Mouse (Mus musculus) kidney, embryonic 15.5 days (tissue): ENCODE data around the gene Zcchc8. TPM values are rescaled to one million over a fixed set of nuclear protein-coding genes. Genes with fewer than 3 reads are reported as not detected.
A peak's percentile ranks its signal among the peaks of the same experiment; 100 is the strongest.

Source experiments
- ATAC-seq: fragments of 200-750 bp; cut with Nextera tagmentation; replicated peaks from 2 replicates; pipeline ENCODE4 v1.8.0; 2017; ENCODE audit warnings: moderate TSS enrichment; ENCODE audit not compliant: low FRiP score
- H3K27ac ChIP-seq: fragments of 300-500 bp; sonication (generic); 2 replicates; pipeline ENCODE4 v1.5.1; 2015; ENCODE audit warnings: mild to moderate bottlenecking, inconsistent platforms
- H3K27me3 ChIP-seq: fragments of 300-500 bp; sonication (generic); 2 replicates; pipeline ENCODE4 v1.6.1; 2015; ENCODE audit warnings: inconsistent platforms
- H3K36me3 ChIP-seq: fragments of 300-500 bp; sonication (generic); 2 replicates; pipeline ENCODE4 v1.6.1; 2015; ENCODE audit warnings: inconsistent platforms
- H3K4me1 ChIP-seq: fragments of 300-500 bp; sonication (generic); 2 replicates; pipeline ENCODE4 v1.6.1; 2015; ENCODE audit warnings: inconsistent platforms
- H3K4me2 ChIP-seq: fragments of 300-500 bp; sonication (generic); 2 replicates; pipeline ENCODE4 v1.6.1; 2015; ENCODE audit warnings: moderate library complexity, mild to moderate bottlenecking, inconsistent platforms
- H3K4me3 ChIP-seq: fragments of 300-500 bp; sonication (generic); replicated peaks from 2 replicates; pipeline ENCODE4 v1.5.1; 2015; ENCODE audit warnings: mild to moderate bottlenecking, inconsistent platforms
- H3K9ac ChIP-seq: fragments of 300-500 bp; sonication (generic); 2 replicates; pipeline ENCODE4 v1.6.1; 2015; ENCODE audit warnings: mild to moderate bottlenecking, inconsistent platforms
- H3K9me3 ChIP-seq: fragments of 300-500 bp; sonication (generic); replicated peaks from 2 replicates; pipeline ENCODE4 v1.6.1; 2016; ENCODE audit warnings: inconsistent platforms
- WGBS: fragments of 180-500 bp; shearing (Covaris S2); methylation state at CpG from one replicate; pipeline ENCODE4 v1.1.7; 2015; ENCODE audit warnings: mixed read lengths; 5-methylcytosine and 5-hydroxymethylcytosine counted together
- polyA plus RNA-seq: library from polyadenylated mRNA; unstranded; fragments of >200 nt; fragmentation: Nextera tagmentation; extraction: Ambion mirVana; gene quantifications from 2 replicates; pipeline ENCODE4 v1.2.1, GENCODE M21; 2015

The Zcchc8 gene
- polyA plus RNA-seq, 1 experiment from 2014 or later, result 83.5 TPM

GRCm38 (mm10) chr5:123679546-123680263 is 41.2 kb downstream of the Zcchc8 start:
- H3K4me2 ChIP-seq, result no peak overlapping the region

DNA sequence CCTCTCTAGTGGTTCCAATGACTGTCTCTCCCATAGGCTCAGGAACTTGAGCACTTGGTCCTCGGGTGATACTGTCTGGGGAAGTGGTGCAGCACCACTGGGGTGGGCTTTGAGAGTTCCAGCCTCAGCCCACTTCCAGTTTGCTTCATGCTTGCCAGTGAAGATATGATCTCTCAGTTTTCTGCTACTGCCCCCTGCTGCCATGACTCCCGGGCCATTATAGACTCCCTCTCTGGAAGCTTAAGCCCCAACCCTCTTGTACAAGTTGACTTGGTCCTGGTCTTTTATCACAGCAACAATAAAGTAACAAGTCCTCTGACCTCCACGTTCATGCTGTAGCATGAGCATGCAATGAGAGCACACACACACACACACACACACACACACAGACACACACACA is 41.8 kb downstream of the Zcchc8 start:
- 74% methylated on average over 3 of the region's 3 CpGs for WGBS
- no peak overlapping the region for H3K27ac ChIP-seq
- ATAC-seq, result no peak
- no peaks in the 10 kb centered on the region for H3K27me3 ChIP-seq
- H3K4me2 ChIP-seq, result no peak overlapping the region
- H3K4me3 ChIP-seq, result no peak overlapping the region
- H3K9me3 ChIP-seq, result no peaks in the 10 kb centered on the region
- no peak overlapping the region for H3K9ac ChIP-seq
- H3K4me1 ChIP-seq, result peaks cover 38% of the 10 kb centered on the region
- no peaks in the 10 kb centered on the region for H3K36me3 ChIP-seq

More at GRCm38 (mm10) chr5:123679546-123680263, 41.2 kb downstream of the Zcchc8 start:
- Histone ChIP-seq H3K27ac (peak overlapping the region; percentile 56; the same call in 1 of the 2 replicates), H3K27me3 (no peaks in the 10 kb centered on the region), H3K4me1 (peaks cover 39% of the 10 kb centered on the region), H3K36me3 (no peaks in the 10 kb centered on the region), H3K4me3 (no peak overlapping the region), H3K9ac (no peak overlapping the region), H3K9me3 (no peaks in the 10 kb centered on the region)
- WGBS, result 34% methylated on average over 5 of the region's 5 CpGs
- ATAC-seq, result no peak

GRCm38 (mm10) chr5:123675717-123676116 is 45.2 kb downstream of the Zcchc8 start:
- Histone ChIP-seq H3K36me3 (no peaks in the 10 kb centered on the region), H3K4me1 (peaks cover 34% of the 10 kb centered on the region), H3K27me3 (no peaks in the 10 kb centered on the region), H3K27ac (no peak overlapping the region), H3K9me3 (no peaks in the 10 kb centered on the region), H3K9ac (no peak overlapping the region), H3K4me3 (no peak overlapping the region), H3K4me2 (no peak overlapping the region)
- WGBS, result 81% methylated on average over 9 of the region's 9 CpGs
- no peak for ATAC-seq

DNA sequence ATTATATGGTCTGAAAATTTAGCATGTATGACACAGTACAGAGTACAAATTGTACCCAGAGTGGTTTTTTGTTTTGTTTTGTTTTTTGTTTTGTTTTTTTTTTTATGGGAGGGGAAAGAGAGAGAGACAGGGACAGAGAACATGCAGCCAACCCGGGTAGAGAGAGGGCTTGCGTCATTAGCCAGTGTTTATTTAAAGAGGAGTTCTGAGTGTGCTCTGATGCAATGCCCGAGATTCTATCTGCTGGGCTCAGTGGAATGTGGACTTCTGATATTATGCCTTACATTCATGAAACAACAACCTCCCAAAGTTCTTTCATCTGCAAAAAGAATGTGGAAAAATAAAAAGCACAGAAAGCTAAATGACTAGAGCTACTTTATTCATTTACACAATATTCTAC is 45.7 kb downstream of the Zcchc8 start:
- no peak overlapping the region for H3K4me3 ChIP-seq
- H3K36me3 ChIP-seq, result no peaks in the 10 kb centered on the region
- H3K27me3 ChIP-seq, result no peaks in the 10 kb centered on the region
- no peak for ATAC-seq
- H3K9me3 ChIP-seq, result no peaks in the 10 kb centered on the region
- H3K27ac ChIP-seq, result no peak overlapping the region
- WGBS, result 11% methylated on average over 3 of the region's 3 CpGs
- H3K4me2 ChIP-seq, result no peak overlapping the region
- peaks cover 36% of the 10 kb centered on the region for H3K4me1 ChIP-seq
- no peak overlapping the region for H3K9ac ChIP-seq

- 75% methylated on average over 3 of the region's 3 CpGs for WGBS
- H3K27me3 ChIP-seq, result no peaks in the 10 kb centered on the region
- no peak for ATAC-seq
- H3K4me3 ChIP-seq, result no peak overlapping the region
- H3K9me3 ChIP-seq, result no peaks in the 10 kb centered on the region
- H3K36me3 ChIP-seq, result no peaks in the 10 kb centered on the region
- H3K27ac ChIP-seq, result peak overlapping the region; percentile 60; the same call in 1 of the 2 replicates
- H3K9ac ChIP-seq, result no peak overlapping the region
- no peak overlapping the region for H3K4me2 ChIP-seq
- H3K4me1 ChIP-seq, result peaks cover 29% of the 10 kb centered on the region
Observed at GRCm38 (mm10) chr5:123671473-123671820, 49.5 kb downstream of the Zcchc8 start.

- ATAC-seq, result peak; percentile 74
- Histone ChIP-seq H3K9ac (peak overlapping the region; percentile 12; the same call in 1 of the 2 replicates), H3K36me3 (no peaks in the 10 kb centered on the region), H3K27me3 (no peaks in the 10 kb centered on the region), H3K9me3 (no peaks in the 10 kb centered on the region), H3K4me2 (peak overlapping the region; percentile 41), H3K4me1 (peaks cover 29% of the 10 kb centered on the region), H3K27ac (peak overlapping the region; percentile 60), H3K4me3 (0 out of 2 replicates have a peak overlapping the region, but pooled peaks have one; percentile 13)
- 28% methylated on average over 14 of the region's 14 CpGs for WGBS
Observed at GRCm38 (mm10) chr5:123670800-123671472, 50.0 kb downstream of the Zcchc8 start.

DNA sequence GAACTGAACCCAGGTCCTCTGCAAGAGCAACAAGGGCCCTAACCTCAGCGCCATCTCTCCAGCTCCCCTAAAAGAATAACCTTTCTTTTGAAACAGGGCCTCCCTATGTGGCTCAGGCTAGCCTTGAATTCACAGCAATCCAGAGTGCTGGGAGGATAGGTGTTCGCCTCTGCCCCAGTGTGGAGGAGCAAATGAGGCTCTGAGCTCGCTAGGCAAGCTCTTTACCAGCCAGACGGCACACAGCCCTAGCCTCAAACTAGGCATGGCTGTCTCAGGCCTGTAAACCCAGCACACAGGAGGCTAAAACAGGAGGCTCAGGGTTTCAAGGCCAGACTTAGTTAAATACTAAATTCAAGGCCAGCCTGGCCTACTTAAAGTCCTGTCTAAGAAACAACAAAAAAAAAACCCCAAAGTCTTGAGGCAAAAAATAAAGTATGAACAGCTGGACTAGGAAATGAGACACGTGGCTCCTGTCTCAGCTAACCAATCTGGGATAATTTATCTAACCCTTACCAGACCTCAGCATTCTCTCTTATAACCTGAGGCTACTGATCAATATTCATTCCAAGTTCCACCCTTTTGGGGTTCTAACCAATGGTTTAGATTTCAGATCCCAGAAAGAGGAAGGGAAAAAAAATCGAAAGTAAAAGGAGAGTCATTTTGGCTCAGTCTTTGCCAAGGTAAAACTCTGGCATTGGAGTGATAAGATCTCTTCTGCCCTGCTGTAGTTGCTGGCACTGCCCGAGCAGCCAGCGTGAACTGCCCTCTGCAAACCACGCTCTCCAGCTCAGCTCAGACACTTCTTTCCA is 50.7 kb downstream of the Zcchc8 start:
- Histone ChIP-seq H3K4me1 (peaks cover 27% of the 10 kb centered on the region), H3K27ac (peak overlapping the region; percentile 60), H3K27me3 (no peaks in the 10 kb centered on the region), H3K4me2 (peak overlapping the region; percentile 41), H3K9ac (peak overlapping the region; percentile 12; the same call in 1 of the 2 replicates), H3K36me3 (no peaks in the 10 kb centered on the region), H3K4me3 (no peak overlapping the region), H3K9me3 (no peaks in the 10 kb centered on the region)
- no peak for ATAC-seq
- WGBS, result 62% methylated on average over 9 of the region's 9 CpGs

DNA sequence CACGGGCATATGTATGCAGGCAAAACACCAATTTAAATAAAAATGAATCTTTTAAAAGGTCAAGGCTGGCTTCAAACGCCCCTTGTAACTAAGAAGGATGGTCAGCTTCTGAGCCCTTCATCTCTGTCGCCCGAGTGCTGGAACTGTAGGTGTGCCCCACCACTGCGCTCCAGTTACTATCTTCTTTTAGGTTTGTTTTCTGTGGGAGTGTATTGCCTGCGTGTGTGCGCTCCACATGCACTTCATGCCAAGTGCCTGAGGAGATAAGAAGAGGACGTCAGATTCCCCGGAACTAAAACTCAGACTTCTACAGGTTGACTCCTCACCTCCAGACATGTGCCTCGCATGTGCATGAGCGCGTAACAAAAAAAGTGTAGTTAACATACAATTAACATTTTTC is 53.0 kb downstream of the Zcchc8 start:
- WGBS, result 90% methylated on average over 12 of the region's 12 CpGs
- peaks cover 24% of the 10 kb centered on the region for H3K4me1 ChIP-seq
- H3K9me3 ChIP-seq, result no peaks in the 10 kb centered on the region
- no peak for ATAC-seq
- no peaks in the 10 kb centered on the region for H3K27me3 ChIP-seq
- no peaks in the 10 kb centered on the region for H3K36me3 ChIP-seq
- no peak overlapping the region for H3K4me2 ChIP-seq
- H3K4me3 ChIP-seq, result no peak overlapping the region
- H3K9ac ChIP-seq, result no peak overlapping the region
- no peak overlapping the region for H3K27ac ChIP-seq

GRCm38 (mm10) chr5:123665956-123666355 is 54.9 kb downstream of the Zcchc8 start:
- H3K4me3 ChIP-seq, result no peak overlapping the region
- H3K4me2 ChIP-seq, result no peak overlapping the region
- no peak for ATAC-seq
- no peak overlapping the region for H3K9ac ChIP-seq
- no peak overlapping the region for H3K27ac ChIP-seq
- H3K9me3 ChIP-seq, result no peaks in the 10 kb centered on the region
- H3K36me3 ChIP-seq, result no peaks in the 10 kb centered on the region
- WGBS, result 69% methylated on average over 7 of the region's 7 CpGs
- H3K4me1 ChIP-seq, result peaks cover 29% of the 10 kb centered on the region
- no peaks in the 10 kb centered on the region for H3K27me3 ChIP-seq

GRCm38 (mm10) chr5:123664329-123664728 is 56.6 kb downstream of the Zcchc8 start:
- peaks cover 18% of the 10 kb centered on the region for H3K4me1 ChIP-seq
- WGBS, result 67% methylated on average over 7 of the region's 7 CpGs
- H3K4me3 ChIP-seq, result no peak overlapping the region
- H3K9ac ChIP-seq, result no peak overlapping the region
- H3K27ac ChIP-seq, result no peak overlapping the region
- no peaks in the 10 kb centered on the region for H3K36me3 ChIP-seq
- ATAC-seq, result no peak
- H3K4me2 ChIP-seq, result no peak overlapping the region
- no peaks in the 10 kb centered on the region for H3K27me3 ChIP-seq
- H3K9me3 ChIP-seq, result no peaks in the 10 kb centered on the region

DNA sequence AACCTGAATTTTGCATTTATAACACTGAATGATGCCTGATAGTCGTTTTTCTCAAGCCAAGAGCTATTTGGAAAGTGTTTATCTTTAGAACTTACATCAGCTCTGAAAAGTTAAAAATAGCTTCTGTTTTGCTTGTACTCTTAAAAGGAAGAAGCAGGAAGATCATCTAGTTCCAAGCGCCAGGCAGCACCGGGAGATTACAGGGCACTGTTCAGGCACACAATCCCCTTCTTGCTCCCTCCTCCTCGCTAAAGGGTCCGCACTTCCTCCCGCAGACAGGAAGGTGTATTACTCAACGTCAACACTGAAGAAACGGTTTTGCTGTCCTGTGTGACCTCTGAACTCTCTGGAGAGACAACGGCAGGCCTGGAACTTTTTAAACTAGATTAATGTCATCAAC is 58.8 kb downstream of the Zcchc8 start:
- H3K4me3 ChIP-seq, result no peak overlapping the region

GRCm38 (mm10) chr5:123661602-123662001 is 59.3 kb downstream of the Zcchc8 start:
- H3K4me3 ChIP-seq, result no peak overlapping the region
- no peaks in the 10 kb centered on the region for H3K36me3 ChIP-seq
- no peak overlapping the region for H3K9ac ChIP-seq
- no peak for ATAC-seq
- peaks cover 22% of the 10 kb centered on the region for H3K4me1 ChIP-seq
- no peak overlapping the region for H3K4me2 ChIP-seq
- H3K27ac ChIP-seq, result peak overlapping the region; percentile 61
- no peaks in the 10 kb centered on the region for H3K9me3 ChIP-seq
- WGBS, result 73% methylated on average over 3 of the region's 3 CpGs
- H3K27me3 ChIP-seq, result no peaks in the 10 kb centered on the region

More for the DNA sequence above, 58.8 kb downstream of the Zcchc8 start:
- Histone ChIP-seq H3K36me3 (no peaks in the 10 kb centered on the region), H3K4me2 (no peak overlapping the region), H3K4me1 (peaks cover 22% of the 10 kb centered on the region), H3K27ac (peak overlapping the region; percentile 50; the same call in 1 of the 2 replicates), H3K9ac (no peak overlapping the region), H3K9me3 (no peaks in the 10 kb centered on the region), H3K27me3 (no peaks in the 10 kb centered on the region)
- 35% methylated on average over 9 of the region's 9 CpGs for WGBS
- ATAC-seq, result no peak
